Mouse (Mus musculus): ENCODE data around the gene Syt7.

- 0 out of 2 replicates have a peak, but pooled peaks have one; percentile 2 for TF ChIP-seq POLR2A (IDR thresholded peaks at IDR 0.05; ENCODE audit: insufficient read depth, low read depth, low read length)
- no peak for TF ChIP-seq CTCF (IDR thresholded peaks at IDR 0.05; ENCODE audit: insufficient read depth, low read depth, low read length)
Measured at GRCm38 (mm10) chr19:10456752-10457483, 68.0 kb downstream of the Syt7 start, which contains the start of gene Lrrc10b.

Measured in olfactory bulb, adult 2 months (tissue).